Mouse (Mus musculus) kidney, embryonic 14.5 days (tissue): ENCODE measurements at regions not wholly inside any gene's neighbourhood (a gene's known extent, or its start where the extent isn't known, plus 50 kb on each side); places are given as distances from the start of the nearest gene placed in this dataset.

ENCODE experiments used
- ATAC-seq: fragments of 200-750 bp; cut with Nextera tagmentation; 2 replicates; pipeline ENCODE4 v1.8.0; 2017; ENCODE audit warnings: moderate number of reproducible peaks, mild to moderate bottlenecking, moderate TSS enrichment, moderate library complexity; ENCODE audit not compliant: low FRiP score, low TSS enrichment
- H3K27ac ChIP-seq: fragments of 300-500 bp; sonication (generic); 2 replicates; pipeline ENCODE4 v1.5.1; 2014; ENCODE audit warnings: low read depth, mild to moderate bottlenecking, low read length, moderate library complexity, mixed read lengths
- H3K27me3 ChIP-seq: fragments of 300-500 bp; sonication (generic); 2 replicates; pipeline ENCODE4 v1.6.1; 2014; ENCODE audit warnings: mild to moderate bottlenecking, low read length; ENCODE audit not compliant: control insufficient read depth, insufficient read depth
- H3K36me3 ChIP-seq: fragments of 300-500 bp; sonication (generic); 2 replicates; pipeline ENCODE4 v1.6.1; 2014; ENCODE audit warnings: low read length, mixed read lengths; ENCODE audit not compliant: control insufficient read depth, insufficient read depth
- H3K4me1 ChIP-seq: fragments of 300-500 bp; sonication (generic); 2 replicates; pipeline ENCODE4 v1.6.1; 2014; ENCODE audit warnings: low read length, mixed read lengths; ENCODE audit not compliant: control insufficient read depth, insufficient read depth
- H3K4me2 ChIP-seq: fragments of 300-500 bp; sonication (generic); replicated peaks from 2 replicates; pipeline ENCODE4 v1.6.1; 2014; ENCODE audit warnings: low read depth, mild to moderate bottlenecking, low read length
- H3K4me3 ChIP-seq: fragments of 300-500 bp; sonication (generic); 2 replicates; pipeline ENCODE4 v1.5.1; 2014; ENCODE audit warnings: mild to moderate bottlenecking, low read length
- H3K9ac ChIP-seq: fragments of 300-500 bp; sonication (generic); 2 replicates; pipeline ENCODE4 v1.6.1; 2014; ENCODE audit warnings: low read depth, mild to moderate bottlenecking, low read length, moderate library complexity
- H3K9me3 ChIP-seq: fragments of 300-500 bp; sonication (generic); 2 replicates; pipeline ENCODE4 v1.6.1; 2016; ENCODE audit warnings: low read length; ENCODE audit not compliant: control insufficient read depth
- WGBS: fragments of 180-500 bp; shearing (Covaris S2); extraction: QIAGEN DNeasy Blood & Tissue Kit; methylation state at CpG from one replicate; pipeline ENCODE4 v1.1.7; 2014; 5-methylcytosine and 5-hydroxymethylcytosine counted together

DNA sequence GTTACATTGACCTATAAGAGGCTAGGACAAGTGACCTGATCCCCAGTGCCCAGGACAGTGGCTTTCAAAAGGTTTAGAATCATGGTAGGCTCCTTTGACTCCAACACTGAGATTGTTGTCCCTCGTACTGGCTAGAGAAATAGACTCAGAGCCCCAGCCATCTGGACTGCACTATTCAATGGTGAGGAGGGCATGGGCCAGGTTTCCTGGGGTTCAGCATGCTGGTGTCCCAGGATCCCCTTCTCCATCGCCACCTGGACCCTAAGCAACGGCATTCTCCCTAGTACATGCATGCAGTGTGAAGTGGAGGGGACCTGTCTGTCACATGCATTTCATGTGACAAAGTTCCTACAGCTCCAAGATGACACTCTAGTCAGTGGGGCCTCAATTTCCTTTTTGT is 243.9 kb downstream of the Matn1 start:
- Histone ChIP-seq H3K4me2 (no peak overlapping the region), H3K36me3 (no peaks in the 10 kb centered on the region), H3K27ac (no peak overlapping the region), H3K27me3 (no peaks in the 10 kb centered on the region), H3K4me1 (no peaks in the 10 kb centered on the region; the same call in 1 of the 2 replicates), H3K4me3 (no peak overlapping the region), H3K9me3 (no peaks in the 10 kb centered on the region), H3K9ac (no peak overlapping the region)
- WGBS = 90% methylated on average over 3 of the region's 3 CpGs
- no peak for ATAC-seq

DNA sequence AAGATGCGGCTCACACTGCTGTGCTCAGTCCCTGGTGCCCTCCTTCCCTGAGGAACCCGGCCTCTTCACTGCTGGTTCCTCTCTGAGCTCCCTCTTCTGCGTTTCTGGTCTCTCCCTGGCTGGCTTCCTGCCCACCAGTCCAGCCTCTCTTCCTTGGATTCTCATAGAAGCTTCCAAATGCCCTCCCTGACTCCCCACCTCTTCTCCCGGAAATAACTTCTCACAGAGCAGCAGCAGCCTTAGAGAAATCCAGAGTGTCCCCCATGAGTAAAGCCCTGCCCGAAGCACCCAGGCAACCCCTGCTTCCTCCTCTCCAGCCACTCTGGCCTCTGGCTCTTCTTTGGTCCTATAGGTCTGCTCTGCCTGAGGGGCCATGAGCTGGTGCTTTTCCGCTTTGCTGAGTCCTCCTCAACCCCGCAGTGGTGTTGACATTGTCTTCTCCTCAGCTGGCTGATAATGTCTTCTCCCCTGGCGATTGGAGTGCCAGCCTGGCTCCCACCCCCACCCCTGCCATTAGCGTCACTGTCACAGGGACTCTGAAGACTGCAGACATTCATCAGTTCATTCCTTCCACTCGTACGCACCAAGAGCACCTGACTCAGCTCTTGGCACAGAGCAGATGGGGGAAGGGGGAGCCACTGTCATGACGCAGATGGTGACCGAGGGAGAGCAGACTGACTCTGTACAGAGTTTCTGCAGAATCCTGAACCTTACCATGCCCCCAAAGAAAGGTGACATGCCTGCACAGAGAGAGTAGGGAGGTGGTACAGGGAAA is 247.1 kb downstream of the Matn1 start:
- no peak for ATAC-seq
- Histone ChIP-seq H3K9me3 (no peaks in the 10 kb centered on the region), H3K9ac (no peak overlapping the region), H3K36me3 (no peaks in the 10 kb centered on the region), H3K4me3 (no peak overlapping the region), H3K27ac (no peak overlapping the region), H3K4me1 (no peaks in the 10 kb centered on the region; the same call in 1 of the 2 replicates), H3K27me3 (no peaks in the 10 kb centered on the region), H3K4me2 (no peak overlapping the region)
- WGBS = 69% methylated on average over 13 of the region's 13 CpGs

DNA sequence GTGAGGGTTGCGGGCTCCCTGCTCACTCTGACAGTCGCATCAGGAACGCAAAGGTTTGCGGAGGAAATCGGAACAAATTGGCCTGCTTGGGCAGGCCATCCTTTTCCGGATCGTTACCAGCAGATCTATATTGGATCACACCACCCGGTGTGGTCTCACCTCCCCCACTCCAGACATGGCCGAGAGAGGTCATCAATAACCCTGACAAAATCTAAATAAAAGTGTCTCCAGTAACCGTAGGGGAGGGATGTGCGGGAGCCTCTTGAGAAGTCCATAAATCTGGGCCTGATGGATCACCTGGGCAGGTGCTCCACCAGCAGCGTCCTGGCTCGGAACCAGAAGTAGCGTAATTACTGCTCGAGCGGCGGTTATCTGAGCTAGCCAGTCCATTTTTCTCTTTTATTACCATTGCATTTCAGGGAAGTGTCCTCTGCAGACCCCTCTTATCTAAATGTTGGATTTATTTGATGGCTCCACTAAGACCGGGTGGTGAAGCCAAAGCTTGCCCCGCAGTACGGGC is 249.8 kb downstream of the Matn1 start:
- Histone ChIP-seq H3K36me3 (no peaks in the 10 kb centered on the region), H3K27me3 (no peaks in the 10 kb centered on the region), H3K4me3 (no peak overlapping the region), H3K4me1 (no peaks in the 10 kb centered on the region; the same call in 1 of the 2 replicates), H3K27ac (no peak overlapping the region), H3K4me2 (no peak overlapping the region; the same call in 1 of the 2 replicates), H3K9me3 (no peaks in the 10 kb centered on the region), H3K9ac (no peak overlapping the region)
- 17% methylated on average over 20 of the region's 20 CpGs for WGBS
- no peak for ATAC-seq

DNA sequence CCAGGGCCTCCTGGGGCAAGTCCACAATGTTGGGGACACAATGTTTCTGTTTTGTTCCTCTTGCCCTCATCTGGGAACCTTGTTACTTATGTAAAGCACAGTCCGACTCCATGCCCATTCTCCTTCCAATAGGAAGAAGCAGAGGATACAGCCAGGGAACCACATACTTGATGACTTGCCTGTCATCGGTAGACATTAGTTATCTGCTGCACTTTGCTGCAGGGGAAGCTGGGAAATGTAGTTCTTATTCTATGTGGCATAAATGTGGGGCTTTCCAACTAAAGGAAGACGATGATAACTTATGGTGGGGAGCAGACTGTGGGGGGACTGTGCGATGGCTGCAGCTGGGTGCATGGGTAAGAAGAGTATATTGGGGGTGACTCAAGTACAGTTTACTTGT is 252.0 kb downstream of the Matn1 start:
- WGBS = 87% methylated on average over 4 of the region's 4 CpGs
- H3K9me3 ChIP-seq = no peaks in the 10 kb centered on the region
- no peak overlapping the region for H3K4me3 ChIP-seq
- no peaks in the 10 kb centered on the region; the same call in 1 of the 2 replicates for H3K4me1 ChIP-seq
- H3K9ac ChIP-seq = no peak overlapping the region
- no peak for ATAC-seq
- H3K27ac ChIP-seq = no peak overlapping the region
- no peaks in the 10 kb centered on the region for H3K27me3 ChIP-seq
- no peaks in the 10 kb centered on the region for H3K36me3 ChIP-seq
- no peak overlapping the region for H3K4me2 ChIP-seq

DNA sequence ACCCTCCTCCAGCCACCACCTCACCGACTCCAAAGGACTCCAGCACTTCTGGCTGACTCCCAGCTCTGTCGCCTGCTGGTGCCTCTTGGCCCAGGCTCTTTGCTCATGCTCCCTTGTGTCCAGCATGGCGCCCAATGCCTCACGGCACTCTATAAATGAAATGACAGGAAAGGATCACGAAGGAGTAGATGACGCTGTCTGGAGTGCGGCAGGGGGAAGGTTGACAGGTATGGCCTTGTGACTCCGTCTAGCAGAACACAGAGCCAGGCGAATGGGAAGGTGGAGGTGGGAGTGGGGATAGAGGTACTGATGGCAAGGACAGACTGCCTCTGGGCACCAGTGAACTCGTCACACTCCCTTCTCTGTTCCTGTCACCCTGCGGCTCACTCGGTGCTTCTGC is 259.5 kb downstream of the Matn1 start:
- Histone ChIP-seq H3K36me3 (no peaks in the 10 kb centered on the region), H3K9me3 (no peaks in the 10 kb centered on the region), H3K4me3 (no peak overlapping the region), H3K4me2 (no peak overlapping the region), H3K4me1 (no peaks in the 10 kb centered on the region), H3K9ac (no peak overlapping the region), H3K27me3 (no peaks in the 10 kb centered on the region), H3K27ac (no peak overlapping the region)
- WGBS = 92% methylated on average over 12 of the region's 12 CpGs
- ATAC-seq = no peak

DNA sequence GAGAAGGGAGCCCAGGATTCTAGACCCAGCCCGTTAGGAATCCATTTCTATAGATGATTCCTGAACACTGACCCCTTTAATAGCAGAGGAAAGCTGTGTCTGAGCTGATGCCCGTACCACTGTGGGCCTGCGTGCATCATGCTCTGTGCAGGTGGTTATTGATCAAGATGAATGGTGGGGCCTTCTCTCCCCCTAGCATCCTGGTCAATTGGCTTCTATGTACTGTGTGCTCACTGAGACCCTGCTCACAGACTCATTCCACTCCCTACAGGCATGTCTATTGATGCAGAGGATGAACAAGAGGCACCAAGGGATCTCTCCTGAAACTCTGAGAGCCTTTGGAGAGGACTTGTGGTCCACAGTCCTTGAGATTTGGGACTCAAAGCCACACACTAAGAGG is 260.5 kb downstream of the Matn1 start:
- Histone ChIP-seq H3K36me3 (no peaks in the 10 kb centered on the region), H3K4me1 (no peaks in the 10 kb centered on the region), H3K9me3 (no peaks in the 10 kb centered on the region), H3K4me2 (no peak overlapping the region), H3K9ac (no peak overlapping the region), H3K27me3 (no peaks in the 10 kb centered on the region), H3K27ac (no peak overlapping the region), H3K4me3 (no peak overlapping the region)
- no peak for ATAC-seq
- WGBS = 86% methylated on average over 3 of the region's 3 CpGs

DNA sequence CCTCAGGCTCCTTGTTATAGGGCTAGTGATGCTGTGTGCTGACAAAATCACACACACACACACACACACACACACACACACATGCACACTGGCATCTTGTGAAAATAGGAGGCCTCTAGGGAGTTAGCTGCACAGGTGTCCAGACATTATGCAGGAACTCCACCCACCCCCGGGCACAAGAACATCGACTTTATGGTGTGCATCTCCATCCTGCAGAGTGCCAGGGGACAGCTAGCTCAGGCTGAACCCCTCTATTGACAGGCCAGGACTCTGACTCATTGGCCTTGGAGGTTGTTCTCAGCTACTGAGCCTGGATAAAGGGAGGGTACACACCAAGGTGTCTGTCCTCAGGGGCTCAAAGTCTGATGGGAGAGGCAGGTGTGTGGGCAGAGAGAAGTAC is 260.9 kb downstream of the Matn1 start:
- Histone ChIP-seq H3K36me3 (no peaks in the 10 kb centered on the region), H3K9me3 (no peaks in the 10 kb centered on the region), H3K4me3 (no peak overlapping the region), H3K4me1 (no peaks in the 10 kb centered on the region), H3K27ac (no peak overlapping the region), H3K9ac (no peak overlapping the region), H3K4me2 (no peak overlapping the region), H3K27me3 (no peaks in the 10 kb centered on the region)
- 82% methylated on average over 2 of the region's 2 CpGs for WGBS
- ATAC-seq = no peak

DNA sequence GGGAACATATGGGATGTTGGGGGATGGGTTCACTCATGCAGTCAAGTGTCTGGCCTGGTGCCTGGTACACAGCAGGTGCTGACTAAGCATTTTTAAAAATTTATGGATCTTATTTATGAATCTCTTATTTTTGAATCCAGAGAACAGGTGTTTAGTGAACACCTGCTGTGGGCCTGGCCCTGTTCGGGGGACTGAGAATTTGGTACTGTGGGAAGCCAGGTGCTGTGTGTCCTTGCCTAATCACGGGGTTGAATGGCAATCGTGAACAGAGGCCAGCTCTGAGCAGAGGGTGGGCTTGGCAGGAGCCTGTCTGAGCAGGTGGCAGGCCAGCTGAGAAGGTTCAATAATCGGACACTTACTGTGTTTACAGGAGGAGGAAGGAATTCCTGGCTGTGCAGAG is 261.5 kb downstream of the Matn1 start:
- Histone ChIP-seq H3K27ac (no peak overlapping the region), H3K4me3 (no peak overlapping the region), H3K27me3 (no peaks in the 10 kb centered on the region), H3K4me1 (no peaks in the 10 kb centered on the region), H3K9ac (no peak overlapping the region), H3K4me2 (no peak overlapping the region), H3K36me3 (no peaks in the 10 kb centered on the region), H3K9me3 (no peaks in the 10 kb centered on the region)
- ATAC-seq = no peak
- 62% methylated on average over 4 of the region's 4 CpGs for WGBS

DNA sequence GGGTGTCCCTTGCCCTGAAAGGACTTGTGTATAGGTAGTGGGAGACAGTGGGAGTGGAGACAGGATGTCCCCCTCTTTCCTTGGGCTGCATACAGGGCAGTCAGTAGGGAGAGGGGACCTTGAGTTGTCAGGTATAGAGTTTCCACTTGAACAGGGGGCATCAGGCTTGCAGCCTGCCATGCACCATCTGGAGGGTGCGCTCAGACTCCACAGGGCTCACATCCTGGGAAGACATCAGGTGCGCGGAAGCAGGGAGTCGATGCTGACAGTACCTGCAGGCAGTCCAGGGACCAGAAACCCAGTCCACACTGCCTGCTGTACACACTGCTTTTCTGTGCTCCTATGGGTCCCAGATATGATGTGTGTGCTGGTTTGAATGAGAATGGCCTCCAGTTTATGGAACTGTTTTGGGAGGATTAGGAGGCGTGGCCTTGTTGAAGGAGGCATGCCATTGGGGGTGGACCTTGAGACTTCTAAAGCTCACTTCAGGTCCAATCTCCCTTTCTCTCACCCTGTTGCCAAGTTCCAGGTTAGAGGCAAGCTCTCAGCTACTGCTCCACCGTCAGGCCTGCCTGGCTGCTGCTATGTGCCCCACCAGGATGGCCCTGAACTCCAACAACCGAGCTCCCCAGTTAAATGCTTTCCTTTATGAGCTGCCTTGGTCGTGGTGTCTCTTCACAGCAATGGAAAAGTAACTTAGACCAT is 262.1 kb downstream of the Matn1 start:
- no peaks in the 10 kb centered on the region for H3K36me3 ChIP-seq
- H3K27me3 ChIP-seq = no peaks in the 10 kb centered on the region
- H3K4me3 ChIP-seq = no peak overlapping the region
- no peak for ATAC-seq
- no peak overlapping the region for H3K4me2 ChIP-seq
- H3K4me1 ChIP-seq = no peaks in the 10 kb centered on the region
- H3K9ac ChIP-seq = no peak overlapping the region
- 0 out of 2 replicates have a peak, but pooled peaks cover 3% of the 10 kb centered on the region for H3K9me3 ChIP-seq
- no peak overlapping the region for H3K27ac ChIP-seq
- 86% methylated on average over 8 of the region's 8 CpGs for WGBS
